Mouse (Mus musculus) lung, postnatal 0 days (tissue): Measurements from ENCODE around the gene Btg2.

ENCODE experiments used
- CTCF ChIP-seq: IDR thresholded peaks from 2 replicates; pipeline ENCODE4 v1.5.1; 2016; ENCODE audit warnings: antibody characterized with exemption, mild to moderate bottlenecking
- EP300 ChIP-seq: IDR thresholded peaks from 2 replicates; pipeline ENCODE4 v1.6.1; 2016; ENCODE audit warnings: antibody characterized with exemption, mild to moderate bottlenecking, control low read depth

DNA sequence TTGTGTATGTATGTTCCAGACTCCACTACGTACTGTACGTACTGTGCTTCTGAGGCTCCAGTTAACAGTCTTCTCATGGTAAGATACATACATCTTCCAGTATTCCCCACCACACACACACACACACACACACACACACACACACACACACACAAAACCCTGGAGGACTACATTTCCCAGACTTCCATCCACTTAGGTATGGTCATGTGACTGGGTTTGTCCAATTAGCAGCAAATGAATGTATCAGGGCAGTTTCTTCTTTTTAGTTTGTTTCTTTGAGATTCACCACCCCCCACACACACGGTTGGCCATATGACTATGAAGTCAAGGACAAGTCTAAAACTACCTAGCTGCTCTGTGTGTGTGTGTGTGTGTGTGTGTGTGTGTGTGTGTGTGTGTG, 31.1 kb upstream of the Btg2 start:
- TF ChIP-seq EP300, result no peak
- TF ChIP-seq CTCF, result no peak
